Mouse (Mus musculus) kidney, embryonic 16.5 days (tissue): ENCODE measurements at regions not wholly inside any gene's neighbourhood (a gene's known extent, or its start where the extent isn't known, plus 50 kb on each side); places are given as distances from the start of the nearest gene placed in this dataset.
A peak's percentile ranks its signal among the peaks of the same experiment; 100 is the strongest.

Source experiments
- ATAC-seq: fragments of 200-750 bp; cut with Nextera tagmentation; 2 replicates; pipeline ENCODE4 v1.8.0; 2017; ENCODE audit warnings: moderate TSS enrichment; ENCODE audit not compliant: low FRiP score, low TSS enrichment
- H3K27ac ChIP-seq: fragments of 300-500 bp; sonication (generic); 2 replicates; pipeline ENCODE4 v1.5.1; 2014; ENCODE audit warnings: low read length
- H3K27me3 ChIP-seq: fragments of 300-500 bp; sonication (generic); 2 replicates; pipeline ENCODE4 v1.6.1; 2014; ENCODE audit warnings: low read length, control low read depth, mixed read lengths; ENCODE audit not compliant: insufficient read depth
- H3K36me3 ChIP-seq: fragments of 300-500 bp; sonication (generic); 2 replicates; pipeline ENCODE4 v1.6.1; 2014; ENCODE audit warnings: low read length, control low read depth, mixed read lengths; ENCODE audit not compliant: insufficient read depth
- H3K4me1 ChIP-seq: fragments of 300-500 bp; sonication (generic); 2 replicates; pipeline ENCODE4 v1.6.1; 2014; ENCODE audit warnings: low read length, control low read depth, mixed read lengths; ENCODE audit not compliant: insufficient read depth
- H3K4me2 ChIP-seq: fragments of 300-500 bp; sonication (generic); replicated peaks from 2 replicates; pipeline ENCODE4 v1.6.1; 2014; ENCODE audit warnings: low read depth, low read length
- H3K4me3 ChIP-seq: fragments of 300-500 bp; sonication (generic); 2 replicates; pipeline ENCODE4 v1.5.1; 2014; ENCODE audit warnings: mild to moderate bottlenecking, low read length
- H3K9ac ChIP-seq: fragments of 300-500 bp; sonication (generic); replicated peaks from 2 replicates; pipeline ENCODE4 v1.6.1; 2014; ENCODE audit warnings: low read length
- H3K9me3 ChIP-seq: fragments of 300-500 bp; sonication (generic); 2 replicates; pipeline ENCODE4 v1.6.1; 2016; ENCODE audit warnings: low read length, control low read depth
- WGBS: fragments of 180-500 bp; shearing (Covaris S2); extraction: QIAGEN DNeasy Blood & Tissue Kit; methylation state at CpG from one replicate; pipeline ENCODE4 v1.1.7; 2014; 5-methylcytosine and 5-hydroxymethylcytosine counted together

GRCm38 (mm10) chr8:25306769-25307491 is 482.8 kb upstream of the Adam5 start:
- Histone ChIP-seq H3K4me2 (no peak overlapping the region), H3K9me3 (no peaks in the 10 kb centered on the region), H3K4me3 (no peak overlapping the region), H3K36me3 (no peaks in the 10 kb centered on the region), H3K4me1 (peaks cover 22% of the 10 kb centered on the region), H3K27me3 (no peaks in the 10 kb centered on the region), H3K9ac (no peak overlapping the region), H3K27ac (peak overlapping the region; percentile 50; the same call in 1 of the 2 replicates)
- ATAC-seq, result no peak
- 61% methylated on average over 15 of the region's 15 CpGs for WGBS
